Mouse (Mus musculus) heart, adult 2 months (tissue): Measurements from ENCODE around the gene Tagln. TPM values are rescaled to one million over a fixed set of nuclear protein-coding genes. Genes with fewer than 3 reads are reported as not detected.

Experiments used
- DNase-seq, 2 experiments: peaks; one replicate each; pipeline ENCODE4 v3.0.0; 2021
- H3K27ac ChIP-seq: fragments of 200-600 bp; 2 replicates; pipeline ENCODE4 v1.8.1; 2022
- H3K27me3 ChIP-seq: fragments of 200-500 bp; 2 replicates; pipeline ENCODE4 v1.6.1; 2012; ENCODE audit warnings: mild to moderate bottlenecking, low read length, inconsistent platforms, mixed read lengths; ENCODE audit not compliant: control insufficient read depth, insufficient read depth
- H3K36me3 ChIP-seq: fragments of 200-500 bp; 2 replicates; pipeline ENCODE4 v1.6.1; 2012; ENCODE audit warnings: low read length, inconsistent platforms; ENCODE audit not compliant: control insufficient read depth, insufficient read depth
- H3K4me1 ChIP-seq: fragments of 200-500 bp; 2 replicates; pipeline ENCODE4 v1.6.1; 2011; ENCODE audit warnings: low read length; ENCODE audit not compliant: control insufficient read depth, insufficient read depth
- H3K4me3 ChIP-seq: fragments of 200-600 bp; 2 replicates; pipeline ENCODE4 v1.8.1; 2022
- H3K79me2 ChIP-seq: fragments of 200-500 bp; replicated peaks from 2 replicates; pipeline ENCODE4 v1.6.1; 2012; ENCODE audit warnings: mild to moderate bottlenecking, inconsistent platforms, low read length, moderate library complexity, mixed read lengths; ENCODE audit not compliant: control insufficient read depth, insufficient read depth
- H3K9ac ChIP-seq: fragments of 200-500 bp; 2 replicates; pipeline ENCODE4 v1.6.1; 2012; ENCODE audit warnings: low read depth, mild to moderate bottlenecking, control low read depth, inconsistent platforms, low read length, mixed read lengths
- CTCF ChIP-seq: fragments of 200-600 bp; IDR thresholded peaks from 2 replicates; pipeline ENCODE4 v1.8.1; 2022; ENCODE audit warnings: antibody characterized with exemption, mild to moderate bottlenecking, moderate library complexity
- EP300 ChIP-seq: fragments of 200-500 bp; IDR thresholded peaks from 2 replicates; pipeline ENCODE4 v1.6.1; 2011; ENCODE audit warnings: low read depth, low read length, control low read depth; ENCODE audit not compliant: insufficient read depth
- POLR2A ChIP-seq: fragments of 200-500 bp; IDR thresholded peaks from 2 replicates; pipeline ENCODE4 v1.6.1; 2011; ENCODE audit warnings: mild to moderate bottlenecking, low read depth, low read length, control low read depth; ENCODE audit not compliant: insufficient read depth
- WGBS: fragments of 180-500 bp; shearing (Covaris S2); methylation state at CpG from one replicate; pipeline ENCODE4 v1.1.7; 2018; 5-methylcytosine and 5-hydroxymethylcytosine counted together
- intact Hi-C: fragments of 180-260 bp; cut with DNase I; formaldehyde crosslinking; loops from one replicate; pipeline ENCODE4 v1.15.1; 2025
- polyA plus RNA-seq: library from polyadenylated mRNA; depleted of rRNA; stranded (reverse); fragments of >200 nt; gene quantifications from 2 replicates; pipeline ENCODE4 v1.2.3, GENCODE M21; 2012
- total RNA-seq, 2 experiments: library from RNA; stranded (reverse); gene quantifications; 2 replicates each; pipeline ENCODE4 v1.2.3; 2021

Gene Tagln
- total and polyA plus RNA-seq, 3 experiments: 84.0 to 116 (median 93.6) TPM

GRCm38 (mm10) chr9:45958851-45959250 lies 23.0 kb upstream of the Tagln start:
- peaks cover 9% of the 10 kb centered on the region for H3K4me1 ChIP-seq
- WGBS: 42% methylated on average over 4 of the region's 4 CpGs
- H3K4me3 ChIP-seq: no peak overlapping the region
- H3K9ac ChIP-seq: no peak overlapping the region
- intact Hi-C loops: no loop called here
- peaks cover 4% of the 10 kb centered on the region for H3K36me3 ChIP-seq
- DNase-seq: no peak
- TF ChIP-seq EP300 (no peak), POLR2A (no peak), CTCF (no peak)
- no peaks in the 10 kb centered on the region for H3K79me2 ChIP-seq
- no peaks in the 10 kb centered on the region for H3K27me3 ChIP-seq
- H3K27ac ChIP-seq: peak overlapping the region; percentile 47

- peak overlapping the region; percentile 47 for H3K27ac ChIP-seq
- 38% methylated on average over 7 of the region's 7 CpGs for WGBS
- no peak overlapping the region for H3K4me3 ChIP-seq
- peaks cover 12% of the 10 kb centered on the region for H3K4me1 ChIP-seq
- no peak for DNase-seq
- TF ChIP-seq POLR2A (no peak), CTCF (no peak), EP300 (no peak)
- intact Hi-C loops: no loop called here
- H3K27me3 ChIP-seq: no peaks in the 10 kb centered on the region
- H3K36me3 ChIP-seq: peaks cover 3% of the 10 kb centered on the region
- no peak overlapping the region for H3K9ac ChIP-seq
- H3K79me2 ChIP-seq: no peaks in the 10 kb centered on the region
Observed at GRCm38 (mm10) chr9:45958023-45958670, 22.3 kb upstream of the Tagln start.

- H3K4me1 ChIP-seq: peaks cover 10% of the 10 kb centered on the region
- no peaks in the 10 kb centered on the region; the same call in 1 of the 2 replicates for H3K36me3 ChIP-seq
- intact Hi-C loops: loop anchor here (1.0 kb wide), 2 partner anchors 29 to 48 kb away; no protein-coding TSS in a partner anchor
- peaks cover 2% of the 10 kb centered on the region; the same call in 1 of the 2 replicates for H3K79me2 ChIP-seq
- DNase-seq: peak; percentile 93 to 95
- peak within 1 kb of the TSS; percentile 97 for H3K9ac ChIP-seq
- 0 out of 2 replicates have a peak, but pooled peaks have one; percentile 51 for TF ChIP-seq EP300
- peak; percentile 15; the same call in 1 of the 2 replicates for TF ChIP-seq CTCF
- TF ChIP-seq POLR2A: peak; percentile 63
- H3K27ac ChIP-seq: peak within 1 kb of the TSS; percentile 95
- peak within 1 kb of the TSS; percentile 72 for H3K4me3 ChIP-seq
- H3K27me3 ChIP-seq: no peaks in the 10 kb centered on the region
- WGBS: 1% methylated on average over 48 of the region's 48 CpGs
Observed at GRCm38 (mm10) chr9:45955107-45955963, 19.5 kb upstream of the Tagln start, which contains the start of gene Sidt2. Gene Sidt2 (minus strand): TSS chr9:45955258.

GRCm38 (mm10) chr9:45954294-45955106 lies 18.6 kb upstream of the Tagln start:
- Histone ChIP-seq H3K79me2 (peaks cover 2% of the 10 kb centered on the region; the same call in 1 of the 2 replicates), H3K36me3 (no peaks in the 10 kb centered on the region; the same call in 1 of the 2 replicates), H3K9ac (peak overlapping the region; percentile 97), H3K27ac (peak overlapping the region; percentile 95), H3K4me1 (peaks cover 9% of the 10 kb centered on the region), H3K27me3 (no peaks in the 10 kb centered on the region), H3K4me3 (peak overlapping the region; percentile 72)
- WGBS: under 1% methylated on average over 63 of the region's 63 CpGs
- intact Hi-C loops: loop anchor here (1.0 kb wide), 2 partner anchors 30 to 47 kb away; no protein-coding TSS in a partner anchor
- TF ChIP-seq POLR2A (no peak), EP300 (0 out of 2 replicates have a peak, but pooled peaks have one; percentile 7), CTCF (no peak)
- DNase-seq: no peak

- DNase-seq: peak in 1 of 2 experiments; percentile 51
- intact Hi-C loops: no loop called here
- H3K27ac ChIP-seq: peak overlapping the region; percentile 95
- H3K79me2 ChIP-seq: peaks cover 2% of the 10 kb centered on the region; the same call in 1 of the 2 replicates
- no peaks in the 10 kb centered on the region; the same call in 1 of the 2 replicates for H3K36me3 ChIP-seq
- TF ChIP-seq POLR2A: no peak
- no peak for TF ChIP-seq CTCF
- TF ChIP-seq EP300: no peak
- no peaks in the 10 kb centered on the region for H3K27me3 ChIP-seq
- H3K9ac ChIP-seq: peak overlapping the region; percentile 97
- WGBS: 28% methylated on average over 13 of the region's 13 CpGs
- peaks cover 6% of the 10 kb centered on the region for H3K4me1 ChIP-seq
- H3K4me3 ChIP-seq: peak overlapping the region; percentile 72
Observed at GRCm38 (mm10) chr9:45953511-45954293, 17.8 kb upstream of the Tagln start.
